Mouse (Mus musculus): Measurements from ENCODE around the gene Rab22a. TPM values are rescaled to one million over a fixed set of nuclear protein-coding genes. Genes with fewer than 3 reads are reported as not detected.

Gene Rab22a
- total RNA-seq, 1 experiment = 10.9 TPM

DNA sequence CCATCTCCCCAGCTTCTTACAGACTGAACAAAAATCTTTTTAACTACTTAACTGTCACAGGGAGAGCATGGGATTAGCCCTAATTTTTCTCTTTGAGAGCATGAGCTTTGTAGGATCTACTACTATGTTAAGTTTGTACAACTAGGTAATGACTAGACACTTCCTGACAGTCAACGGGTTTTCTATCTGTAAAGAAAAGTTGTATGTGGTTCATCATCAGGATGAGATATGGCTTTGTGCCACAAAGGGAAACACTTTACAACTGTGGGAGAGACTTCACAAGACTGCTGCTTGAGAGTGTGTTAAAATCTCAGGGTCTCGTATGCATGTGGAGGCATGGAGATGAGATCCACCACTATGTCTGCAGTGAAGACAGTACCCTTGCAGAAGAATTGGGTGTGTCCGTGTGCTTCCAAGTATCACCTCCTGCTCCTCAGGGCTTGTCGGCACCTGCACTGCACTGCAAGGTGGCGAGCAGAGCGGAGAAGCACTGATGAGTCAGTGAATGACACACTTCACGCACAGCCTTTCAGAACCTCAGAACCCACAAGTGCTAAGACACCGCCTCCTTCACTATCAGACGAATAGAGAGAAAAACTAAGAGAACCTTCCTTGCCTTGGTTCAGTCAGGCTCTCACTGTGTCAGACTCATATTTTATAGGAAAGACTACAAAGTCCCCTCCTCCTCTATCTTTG is 2.8 kb downstream of the Rab22a start:
- peaks cover 20% of the 10 kb centered on the region for H3K36me3 ChIP-seq (ENCODE audit: control insufficient read depth, insufficient read depth, low read length, poor library complexity, severe bottlenecking)
- no peaks in the 10 kb centered on the region for H3K9me3 ChIP-seq (ENCODE audit: control insufficient read depth, insufficient read depth, low read depth, low read length)
- no peaks in the 10 kb centered on the region; a peak in 1 of 4 replicates for H3K4me1 ChIP-seq (ENCODE audit: control insufficient read depth in 2 of 2, insufficient read depth in 2 of 2, low read length in 2 of 2, poor library complexity in 1 of 2)
- no peak overlapping the region for H3K4me3 ChIP-seq (ENCODE audit: insufficient read depth in 1 of 2, low read depth in 1 of 2, low read length in 2 of 2, poor library complexity in 1 of 2, severe bottlenecking in 1 of 2)
- H3K9ac ChIP-seq (ENCODE audit: insufficient read depth, low read depth, low read length, poor library complexity, severe bottlenecking) = no peak overlapping the region
- H3K27ac ChIP-seq (ENCODE audit: insufficient read depth, low read depth, low read length, poor library complexity, severe bottlenecking) = no peak overlapping the region
- in situ Hi-C loops (cut with MboI; ENCODE audit: low sequenced_read_pairs in 2 of 2, unreplicated experiment in 2 of 2) = no loop called here
- DNase-seq (ENCODE audit: low read depth, low spot score) = no peak
- no peak for TF ChIP-seq CHD2 (IDR thresholded peaks at IDR 0.05; ENCODE audit: low read depth, low read length)
- no peak for TF ChIP-seq HCFC1 (IDR thresholded peaks at IDR 0.05; ENCODE audit: borderline replicate concordance, insufficient read depth, low read length)
- no peak for TF ChIP-seq ZNF384 (IDR thresholded peaks at IDR 0.05; ENCODE audit: low read depth, low read length)
- no peak for TF ChIP-seq ZC3H11A (IDR thresholded peaks at IDR 0.05; ENCODE audit: borderline replicate concordance, low read depth, low read length)
- TF ChIP-seq MAFK (IDR thresholded peaks at IDR 0.05; ENCODE audit: insufficient read depth, low read depth, low read length) = no peak

DNA sequence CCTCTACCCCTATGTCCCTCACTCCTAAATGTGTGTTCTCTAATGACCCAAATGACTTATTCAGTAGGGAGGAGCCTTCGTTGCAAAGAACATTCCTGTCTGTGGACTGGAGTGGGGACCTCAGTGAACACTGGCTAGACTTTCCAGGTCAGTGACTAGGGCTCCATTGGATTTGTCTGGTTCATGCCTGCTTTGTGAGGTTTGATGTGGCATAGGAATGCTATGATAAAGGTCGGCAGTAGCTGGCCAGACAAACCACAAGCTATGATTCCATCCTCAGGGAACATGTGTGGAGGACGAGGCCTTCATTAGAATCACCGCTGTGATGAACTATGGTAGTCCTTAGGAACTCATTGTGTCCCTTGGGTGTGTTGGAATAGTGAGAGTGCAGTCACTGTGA is 5.2 kb downstream of the Rab22a start:
- Histone ChIP-seq H3K27ac (ENCODE audit: insufficient read depth, low read depth, low read length, poor library complexity, severe bottlenecking) (no peak overlapping the region), H3K36me3 (ENCODE audit: control insufficient read depth, insufficient read depth, low read length, poor library complexity, severe bottlenecking) (peaks cover 20% of the 10 kb centered on the region), H3K4me1 (ENCODE audit: control insufficient read depth in 2 of 2, insufficient read depth in 2 of 2, low read length in 2 of 2, poor library complexity in 1 of 2) (no peaks in the 10 kb centered on the region), H3K9ac (ENCODE audit: insufficient read depth, low read depth, low read length, poor library complexity, severe bottlenecking) (no peak overlapping the region), H3K4me3 (ENCODE audit: insufficient read depth in 1 of 2, low read depth in 1 of 2, low read length in 2 of 2, poor library complexity in 1 of 2, severe bottlenecking in 1 of 2) (no peak overlapping the region), H3K9me3 (ENCODE audit: control insufficient read depth, insufficient read depth, low read depth, low read length) (no peaks in the 10 kb centered on the region)
- in situ Hi-C loops (cut with MboI; ENCODE audit: low sequenced_read_pairs in 2 of 2, unreplicated experiment in 2 of 2) = no loop called here
- TF ChIP-seq ZC3H11A (IDR thresholded peaks at IDR 0.05; ENCODE audit: borderline replicate concordance, low read depth, low read length) (no peak), HCFC1 (IDR thresholded peaks at IDR 0.05; ENCODE audit: borderline replicate concordance, insufficient read depth, low read length) (no peak)
- DNase-seq (ENCODE audit: low read depth, low spot score) = no peak

DNA sequence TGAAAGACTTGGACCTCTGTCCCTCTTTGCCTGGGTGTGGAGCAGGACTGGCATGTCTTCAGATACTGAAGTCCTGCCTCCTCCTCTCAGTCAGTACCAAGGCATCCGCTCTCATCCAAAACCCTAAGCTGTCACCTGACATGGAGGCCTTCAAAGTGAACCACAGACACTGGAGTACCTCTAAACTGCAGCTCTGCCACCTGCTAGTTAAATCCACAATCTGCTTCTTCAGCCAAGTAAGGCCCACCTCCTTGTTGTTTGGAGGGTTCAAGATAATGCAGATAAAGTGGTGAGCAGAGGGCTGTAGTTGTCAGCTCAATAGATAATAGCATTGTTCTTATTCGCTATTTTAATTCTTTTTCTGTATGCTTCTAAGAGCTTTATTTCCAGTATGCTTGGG is 5.7 kb downstream of the Rab22a start:
- in situ Hi-C loops (cut with MboI; ENCODE audit: low sequenced_read_pairs in 2 of 2, unreplicated experiment in 2 of 2) = no loop called here
- Histone ChIP-seq H3K4me1 (ENCODE audit: control insufficient read depth in 2 of 2, insufficient read depth in 2 of 2, low read length in 2 of 2, poor library complexity in 1 of 2) (no peaks in the 10 kb centered on the region), H3K9me3 (ENCODE audit: control insufficient read depth, insufficient read depth, low read depth, low read length) (no peaks in the 10 kb centered on the region), H3K27ac (ENCODE audit: insufficient read depth, low read depth, low read length, poor library complexity, severe bottlenecking) (no peak overlapping the region), H3K36me3 (ENCODE audit: control insufficient read depth, insufficient read depth, low read length, poor library complexity, severe bottlenecking) (peaks cover 20% of the 10 kb centered on the region), H3K9ac (ENCODE audit: insufficient read depth, low read depth, low read length, poor library complexity, severe bottlenecking) (no peak overlapping the region), H3K4me3 (ENCODE audit: insufficient read depth in 1 of 2, low read depth in 1 of 2, low read length in 2 of 2, poor library complexity in 1 of 2, severe bottlenecking in 1 of 2) (no peak overlapping the region)
- TF ChIP-seq CHD2 (IDR thresholded peaks at IDR 0.05; ENCODE audit: low read depth, low read length) (no peak), HCFC1 (IDR thresholded peaks at IDR 0.05; ENCODE audit: borderline replicate concordance, insufficient read depth, low read length) (no peak)
- no peak for DNase-seq (ENCODE audit: low read depth, low spot score)

DNA sequence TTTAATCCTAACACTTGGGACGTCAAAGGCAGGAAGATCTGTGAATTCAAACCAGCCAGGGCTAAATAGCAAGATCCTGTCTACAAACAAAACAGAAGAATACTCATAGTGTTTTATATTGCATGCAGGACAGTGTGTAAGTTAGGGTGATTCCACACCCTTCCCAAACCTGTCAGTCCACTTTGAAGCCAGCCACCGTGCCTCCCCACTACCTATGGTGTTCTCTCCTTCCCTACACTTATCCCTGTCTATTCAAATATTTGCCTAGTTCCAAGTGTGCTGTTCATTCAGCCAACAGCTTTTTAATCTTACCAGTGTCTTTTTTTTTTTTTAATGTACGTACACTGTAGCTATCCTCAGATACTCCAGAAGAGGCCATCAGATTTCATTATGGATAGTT is 7.3 kb downstream of the Rab22a start:
- Histone ChIP-seq H3K4me1 (ENCODE audit: control insufficient read depth in 2 of 2, insufficient read depth in 2 of 2, low read length in 2 of 2, poor library complexity in 1 of 2) (no peaks in the 10 kb centered on the region), H3K36me3 (ENCODE audit: control insufficient read depth, insufficient read depth, low read length, poor library complexity, severe bottlenecking) (peaks cover 21% of the 10 kb centered on the region), H3K4me3 (ENCODE audit: insufficient read depth in 1 of 2, low read depth in 1 of 2, low read length in 2 of 2, poor library complexity in 1 of 2, severe bottlenecking in 1 of 2) (no peak overlapping the region), H3K9me3 (ENCODE audit: control insufficient read depth, insufficient read depth, low read depth, low read length) (no peaks in the 10 kb centered on the region), H3K27ac (ENCODE audit: insufficient read depth, low read depth, low read length, poor library complexity, severe bottlenecking) (no peak overlapping the region), H3K9ac (ENCODE audit: insufficient read depth, low read depth, low read length, poor library complexity, severe bottlenecking) (no peak overlapping the region)
- DNase-seq (ENCODE audit: low read depth, low spot score) = no peak
- in situ Hi-C loops (cut with MboI; ENCODE audit: low sequenced_read_pairs in 2 of 2, unreplicated experiment in 2 of 2) = no loop called here
- TF ChIP-seq MAFK (IDR thresholded peaks at IDR 0.05; ENCODE audit: insufficient read depth, low read depth, low read length) (no peak), ZC3H11A (IDR thresholded peaks at IDR 0.05; ENCODE audit: borderline replicate concordance, low read depth, low read length) (no peak), ZNF384 (IDR thresholded peaks at IDR 0.05; ENCODE audit: low read depth, low read length) (no peak), HCFC1 (IDR thresholded peaks at IDR 0.05; ENCODE audit: borderline replicate concordance, insufficient read depth, low read length) (no peak), CHD2 (IDR thresholded peaks at IDR 0.05; ENCODE audit: low read depth, low read length) (no peak)

DNA sequence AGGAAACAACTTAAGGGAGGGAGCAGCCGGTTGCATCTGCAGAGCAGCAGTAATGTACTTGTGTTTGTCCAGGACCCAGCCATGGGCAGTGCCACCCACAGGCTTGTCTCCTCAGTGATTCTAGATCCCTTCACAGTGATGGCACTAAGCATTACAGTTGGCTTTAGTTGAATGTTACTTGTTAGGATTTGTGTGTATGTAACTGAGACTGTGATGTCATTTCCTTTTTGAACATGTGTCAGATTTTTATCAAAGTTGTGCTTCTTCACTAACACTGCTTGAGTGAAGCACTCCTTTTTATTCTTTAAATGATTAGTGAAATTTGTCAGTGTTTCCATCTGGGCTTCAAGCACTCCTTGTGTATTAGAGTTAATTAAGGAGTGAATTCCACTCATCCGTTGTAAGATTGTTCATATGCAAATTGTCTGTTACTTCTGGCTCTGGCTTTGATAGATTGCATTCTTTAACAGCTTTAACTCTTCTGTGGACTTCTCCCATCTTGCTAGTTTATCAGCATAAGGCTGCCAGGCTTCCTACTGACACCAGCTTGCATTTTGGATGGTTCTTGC is 12.9 kb downstream of the Rab22a start:
- H3K27ac ChIP-seq (ENCODE audit: insufficient read depth, low read depth, low read length, poor library complexity, severe bottlenecking) = no peak overlapping the region
- no peak for DNase-seq (ENCODE audit: low read depth, low spot score)
- H3K36me3 ChIP-seq (ENCODE audit: control insufficient read depth, insufficient read depth, low read length, poor library complexity, severe bottlenecking) = peaks cover 9% of the 10 kb centered on the region; the same call in 1 of the 2 replicates
- H3K4me1 ChIP-seq (ENCODE audit: control insufficient read depth in 2 of 2, insufficient read depth in 2 of 2, low read length in 2 of 2, poor library complexity in 1 of 2) = no peaks in the 10 kb centered on the region
- H3K9me3 ChIP-seq (ENCODE audit: control insufficient read depth, insufficient read depth, low read depth, low read length) = no peaks in the 10 kb centered on the region
- no peak overlapping the region for H3K9ac ChIP-seq (ENCODE audit: insufficient read depth, low read depth, low read length, poor library complexity, severe bottlenecking)
- no peak overlapping the region for H3K4me3 ChIP-seq (ENCODE audit: insufficient read depth in 1 of 2, low read depth in 1 of 2, low read length in 2 of 2, poor library complexity in 1 of 2, severe bottlenecking in 1 of 2)
- in situ Hi-C loops (cut with MboI; ENCODE audit: low sequenced_read_pairs in 2 of 2, unreplicated experiment in 2 of 2) = no loop called here
- no peak for TF ChIP-seq ZC3H11A (IDR thresholded peaks at IDR 0.05; ENCODE audit: borderline replicate concordance, low read depth, low read length)
- TF ChIP-seq HCFC1 (IDR thresholded peaks at IDR 0.05; ENCODE audit: borderline replicate concordance, insufficient read depth, low read length) = no peak
- no peak for TF ChIP-seq MAFK (IDR thresholded peaks at IDR 0.05; ENCODE audit: insufficient read depth, low read depth, low read length)
- no peak for TF ChIP-seq ZNF384 (IDR thresholded peaks at IDR 0.05; ENCODE audit: low read depth, low read length)
- TF ChIP-seq CHD2 (IDR thresholded peaks at IDR 0.05; ENCODE audit: low read depth, low read length) = no peak

Data from ES-E14 (cell line).